Mouse (Mus musculus): ENCODE results near the gene Kdm4c.
"Not testable (repeated sequence)": the region's sequence is repeated elsewhere in the genome, so short reads cannot be mapped to it uniquely, and the experiment has no call there.

The Kdm4c gene

GRCm38 (mm10) chr4:74242176-74242575, at the start of gene Kdm4c:
Kdm4c (plus strand) TSS chr4:74242497.
- DNase-seq (ENCODE audit: low read depth, low spot score), result no peak

DNA sequence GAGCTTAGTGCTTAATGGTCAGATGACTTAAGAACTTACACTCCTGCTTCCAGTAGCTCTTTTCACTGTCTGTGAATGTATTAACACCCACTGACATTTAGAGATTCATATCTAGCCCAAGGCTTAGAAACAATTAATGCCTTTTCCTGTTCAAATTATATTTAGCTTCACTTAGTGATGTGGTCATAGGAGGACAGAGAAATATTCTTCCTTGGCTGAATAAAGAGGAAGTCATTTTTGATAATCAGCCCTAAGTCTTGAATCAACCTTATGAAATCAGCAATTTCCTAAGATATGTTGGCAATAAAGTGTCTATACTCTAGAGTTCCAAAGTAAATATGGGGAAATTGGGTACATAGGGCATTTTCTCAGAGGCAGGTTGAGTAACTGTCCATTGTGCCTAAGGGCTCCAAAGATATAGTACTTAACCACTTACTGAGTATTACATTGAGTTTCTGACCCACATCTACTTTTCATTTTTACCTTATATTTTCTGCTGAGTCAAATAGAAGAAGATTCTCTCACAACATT, 41.0 kb upstream of the Kdm4c start:
- no peak for DNase-seq (ENCODE audit: low read depth, low spot score)

GRCm38 (mm10) chr4:74221780-74222179, 20.5 kb upstream of the Kdm4c start:
- not testable (repeated sequence) for DNase-seq (ENCODE audit: low read depth, low spot score)

GRCm38 (mm10) chr4:74222360-74222759, 19.9 kb upstream of the Kdm4c start:
- DNase-seq (ENCODE audit: low read depth, low spot score), result peak; percentile 42

- peak; percentile 5 for DNase-seq (ENCODE audit: low read depth, low spot score)
These were observed 18.1 kb upstream of the Kdm4c start for GRCm38 (mm10) chr4:74224210-74224609.

GRCm38 (mm10) chr4:74230994-74231393, 11.3 kb upstream of the Kdm4c start:
- peak; percentile 15 for DNase-seq (ENCODE audit: low read depth, low spot score)

GRCm38 (mm10) chr4:74231405-74231804, 10.9 kb upstream of the Kdm4c start:
- DNase-seq (ENCODE audit: low read depth, low spot score), result peak; percentile 64

DNA sequence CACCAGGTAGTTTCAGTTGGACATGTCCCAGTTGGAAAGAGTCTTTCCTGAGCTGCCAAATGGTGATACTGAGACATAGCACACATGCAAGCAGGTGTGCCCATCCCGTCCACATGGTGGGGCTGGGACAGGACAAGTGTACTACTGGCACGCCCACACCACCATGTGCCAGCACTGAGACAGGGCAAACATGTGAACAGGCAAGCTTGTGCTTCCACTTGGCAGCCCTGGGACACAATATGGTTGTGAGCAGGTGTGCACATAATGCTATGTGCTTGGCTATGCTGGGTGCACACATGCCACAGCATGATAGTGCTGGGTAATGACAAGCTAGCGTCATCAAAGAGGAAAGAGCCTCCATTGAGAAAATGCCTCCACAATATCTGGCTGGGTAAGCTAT, 8.8 kb upstream of the Kdm4c start:
- DNase-seq (ENCODE audit: low read depth, low spot score), result no peak

- peak; percentile 89 for DNase-seq (ENCODE audit: low read depth, low spot score)
These were observed 9.3 kb downstream of the Kdm4c start for GRCm38 (mm10) chr4:74251348-74252244.

- DNase-seq (ENCODE audit: low read depth, low spot score), result peak; percentile 64
These were observed 10.2 kb downstream of the Kdm4c start for GRCm38 (mm10) chr4:74252245-74253105.

- no peak for DNase-seq (ENCODE audit: low read depth, low spot score)
These were observed 15.6 kb downstream of the Kdm4c start for GRCm38 (mm10) chr4:74257882-74258281.

GRCm38 (mm10) chr4:74258538-74258937, 16.2 kb downstream of the Kdm4c start:
- DNase-seq (ENCODE audit: low read depth, low spot score), result no peak

- DNase-seq (ENCODE audit: low read depth, low spot score), result no peak
These were observed 17.0 kb downstream of the Kdm4c start for GRCm38 (mm10) chr4:74259331-74259730.

DNA sequence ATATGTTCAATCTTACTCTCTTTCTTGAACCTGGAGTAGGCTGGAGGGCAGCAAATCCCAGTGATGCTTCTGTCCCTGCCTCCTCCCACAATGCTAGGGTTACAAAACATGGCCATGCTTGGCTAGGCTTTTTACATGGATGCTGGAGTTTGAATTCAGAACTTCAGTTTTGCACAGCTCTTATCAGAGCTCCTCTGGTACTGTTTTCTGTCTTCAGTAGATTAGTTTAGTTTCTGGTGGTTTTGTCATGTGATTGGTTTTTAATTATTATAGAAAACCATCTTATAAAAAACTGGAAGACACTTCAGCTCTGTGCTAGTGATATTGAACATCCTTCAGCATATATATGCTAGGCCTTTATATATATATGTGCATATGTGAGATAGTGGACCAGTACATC, 19.6 kb downstream of the Kdm4c start:
- no peak for DNase-seq (ENCODE audit: low read depth, low spot score)

DNA sequence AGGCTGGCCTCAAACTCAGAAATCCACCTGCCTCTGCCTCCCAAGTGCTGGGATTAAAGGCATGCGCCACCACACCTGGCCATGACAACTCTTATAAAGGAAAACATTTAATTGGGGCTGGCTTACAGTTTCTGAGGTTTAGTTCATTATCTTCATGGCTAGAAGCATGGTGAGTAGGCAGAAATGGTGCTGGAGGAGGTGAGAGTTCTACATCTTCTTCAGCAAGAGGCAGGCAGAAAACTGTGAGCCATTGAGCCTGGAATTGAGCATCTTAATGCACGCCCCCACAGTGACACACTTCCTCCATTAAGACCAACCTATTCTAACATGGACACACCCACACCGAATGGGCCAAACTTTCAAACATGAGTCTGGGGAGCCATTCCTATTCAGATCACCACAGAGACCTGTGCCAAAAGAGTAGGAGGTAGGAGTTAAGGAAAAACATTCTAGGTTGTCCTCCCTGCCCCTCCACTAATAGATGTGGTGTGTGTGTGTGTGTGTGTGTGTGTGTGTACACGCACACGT, 22.2 kb downstream of the Kdm4c start:
- no peak for DNase-seq (ENCODE audit: low read depth, low spot score)

DNA sequence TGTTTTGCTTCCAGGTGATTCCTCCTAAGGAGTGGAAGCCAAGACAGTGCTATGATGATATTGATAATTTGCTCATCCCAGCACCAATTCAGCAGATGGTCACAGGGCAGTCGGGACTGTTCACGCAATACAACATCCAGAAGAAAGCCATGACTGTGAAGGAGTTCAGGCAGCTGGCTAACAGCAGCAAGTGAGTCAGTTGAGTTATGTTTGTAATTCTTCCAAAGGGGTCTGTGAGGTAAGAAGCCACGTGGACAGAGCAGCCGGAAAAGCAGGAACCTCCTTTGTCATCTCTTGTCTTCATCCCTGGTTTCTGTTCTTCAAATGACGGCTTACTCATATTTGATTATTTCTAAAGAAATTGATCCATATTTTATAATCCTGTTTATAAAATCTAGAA, 28.9 kb downstream of the Kdm4c start:
- DNase-seq (ENCODE audit: low read depth, low spot score), result no peak

DNA sequence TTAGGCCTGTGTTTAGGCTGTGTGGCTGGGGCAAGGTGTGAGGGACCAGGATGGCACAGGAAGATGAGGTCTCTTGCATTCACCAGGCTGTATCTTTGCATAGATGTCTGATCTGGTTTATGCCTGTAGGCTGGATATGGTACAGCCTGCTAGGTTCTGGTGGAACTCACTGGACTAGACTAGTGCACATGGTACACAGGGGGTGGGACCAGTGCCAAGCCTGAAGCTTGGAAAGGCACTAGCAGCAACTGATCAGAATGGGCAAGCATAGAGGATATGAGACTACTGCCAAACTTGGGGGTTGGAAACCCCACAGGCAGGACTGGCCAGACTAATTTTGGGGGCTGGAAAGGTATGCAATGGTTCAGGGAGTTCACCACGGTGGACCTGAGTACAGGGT, 35.2 kb downstream of the Kdm4c start:
- no peak for DNase-seq (ENCODE audit: low read depth, low spot score)

DNA sequence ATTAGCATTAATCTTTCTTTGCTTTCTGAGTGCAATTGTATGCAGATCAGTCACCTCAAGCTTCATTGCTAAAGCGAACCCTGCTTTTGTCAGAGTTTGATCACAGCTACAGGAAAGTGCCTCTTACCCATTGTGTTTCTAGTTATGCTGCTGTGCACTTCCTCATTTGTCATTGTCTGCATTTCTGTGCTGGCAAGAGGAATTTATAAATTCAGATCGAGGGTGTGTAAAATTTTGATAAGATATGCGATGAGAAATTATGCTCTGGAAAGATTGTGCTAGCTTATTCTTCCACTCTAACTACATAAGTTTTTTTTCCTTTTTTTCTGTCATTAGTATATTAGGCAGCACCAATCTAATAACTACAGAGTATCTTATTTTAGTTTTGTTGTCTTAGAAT, 37.9 kb downstream of the Kdm4c start:
- no peak for DNase-seq (ENCODE audit: low read depth, low spot score)

- DNase-seq (ENCODE audit: low read depth, low spot score), result no peak
These were observed 45.6 kb downstream of the Kdm4c start for GRCm38 (mm10) chr4:74287851-74288250.

- DNase-seq (ENCODE audit: low read depth, low spot score), result no peak
These were observed 52.4 kb downstream of the Kdm4c start for GRCm38 (mm10) chr4:74294726-74295125.

DNA sequence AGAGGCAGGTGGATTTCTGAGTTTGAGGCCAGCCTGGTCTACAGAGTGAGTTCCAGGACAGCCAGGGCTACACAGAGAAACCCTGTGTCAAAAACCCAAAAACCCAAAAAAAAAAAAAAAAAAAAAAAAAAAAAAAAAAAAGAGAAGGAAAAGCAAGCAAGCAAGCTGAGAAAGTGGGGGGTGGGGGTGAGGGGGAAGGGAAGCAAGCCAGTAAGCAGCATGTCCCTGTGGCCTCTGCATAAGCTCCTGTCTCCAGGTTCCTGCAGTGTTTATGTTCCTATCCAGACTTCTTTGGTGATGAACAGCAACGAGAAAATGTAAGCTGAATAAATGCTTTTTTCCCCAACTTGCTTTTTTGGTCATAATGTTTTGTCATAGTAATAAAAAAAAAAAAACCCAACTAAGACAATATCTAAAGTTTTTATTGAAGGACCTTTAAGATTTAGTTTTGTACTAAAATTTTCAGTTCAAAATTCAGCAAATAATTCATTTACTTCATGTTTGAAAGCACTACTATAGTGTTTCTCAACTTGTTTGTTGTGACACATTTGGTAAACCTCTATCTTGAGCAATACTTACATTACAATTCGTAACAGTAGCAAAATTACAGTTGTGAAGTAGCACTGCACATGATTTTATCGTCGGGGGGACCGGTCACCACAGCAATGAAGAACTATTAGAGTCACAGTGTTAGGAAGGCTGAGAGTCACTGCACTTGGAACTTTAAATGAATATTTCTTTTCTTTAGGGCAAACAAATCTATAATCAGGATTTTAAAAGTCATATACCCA, 63.2 kb downstream of the Kdm4c start:
- DNase-seq (ENCODE audit: low read depth, low spot score), result no peak

All from 3T3-L1 (cell line).